Mouse (Mus musculus): Measurements from ENCODE around the gene Nln. TPM values are rescaled to one million over a fixed set of nuclear protein-coding genes. Genes with fewer than 3 reads are reported as not detected.

Nln gene
- total and polyA plus RNA-seq, 3 experiments: 15.4 to 229 (median 16.1) TPM

GRCm38 (mm10) chr13:103978286-103978866, 131.0 kb downstream of the Nln start:
- Histone ChIP-seq H3K9ac (ENCODE audit: control insufficient read depth, low read depth, low read length, poor library complexity, severe bottlenecking) (no peak overlapping the region), H3K4me1 (ENCODE audit: control insufficient read depth in 1 of 2, insufficient read depth in 2 of 2, low read length in 2 of 2) (peaks cover 0 to 1% of the 10 kb centered on the region in 2 experiments; a peak in 1 of 4 replicates), H3K36me3 (ENCODE audit: control insufficient read depth in 1 of 2, insufficient read depth in 2 of 2, low read length in 2 of 2) (0 out of 4 replicates have a peak, but pooled peaks cover 0 to 2% of the 10 kb centered on the region in 2 experiments), H3K9me3 (replicated peaks; ENCODE audit: insufficient read depth, low read length) (no peaks in the 10 kb centered on the region), H3K27ac (ENCODE audit: control insufficient read depth, low read depth, low read length) (no peak overlapping the region), H3K79me2 (ENCODE audit: control insufficient read depth, insufficient read depth, low read length, poor library complexity) (no peaks in the 10 kb centered on the region), H3K27me3 (ENCODE audit: control insufficient read depth in 1 of 2, insufficient read depth in 2 of 2, low read length in 2 of 2) (no peaks in the 10 kb centered on the region), H3K4me3 (ENCODE audit: control insufficient read depth in 1 of 2, insufficient read depth in 1 of 2, low read depth in 2 of 2, low read length in 2 of 2) (no peak overlapping the region)
- DNase-seq (ENCODE audit: low read depth, low spot score): no peak
- no peak for TF ChIP-seq KAT2A (conservative IDR thresholded peaks at IDR 0.05; ENCODE audit: low read depth, low read length)
- TF ChIP-seq POLR2AphosphoS2 (IDR thresholded peaks at IDR 0.05; ENCODE audit: low read length): no peak
- no peak for TF ChIP-seq CHD1 (IDR thresholded peaks at IDR 0.05; ENCODE audit: low read depth, low read length)
- no peak for TF ChIP-seq MEF2A (IDR thresholded peaks at IDR 0.05; ENCODE audit: extremely low read depth, insufficient replicate concordance, low read depth, low read length, poor library complexity, severe bottlenecking)
- no peak for TF ChIP-seq NELFE (IDR thresholded peaks at IDR 0.05; ENCODE audit: low read depth, low read length)
- no peak for TF ChIP-seq USF1 (IDR thresholded peaks at IDR 0.05; ENCODE audit: low read depth, low read length)
- TF ChIP-seq USF2 (IDR thresholded peaks at IDR 0.05; ENCODE audit: borderline replicate concordance in 1 of 2, insufficient read depth in 1 of 2, low read depth in 1 of 2, low read length in 2 of 2): no peak
- no peak for TF ChIP-seq MYB (IDR thresholded peaks at IDR 0.05; ENCODE audit: low read depth, low read length)
- TF ChIP-seq ZMIZ1 (IDR thresholded peaks at IDR 0.05; ENCODE audit: low read depth, low read length): no peak
- TF ChIP-seq RAD21 (IDR thresholded peaks at IDR 0.05; ENCODE audit: low read depth, low read length): no peak
- no peak for TF ChIP-seq TAL1 (IDR thresholded peaks at IDR 0.05; ENCODE audit: low read length)
- TF ChIP-seq MXI1 (IDR thresholded peaks at IDR 0.05; ENCODE audit: low read depth, low read length): no peak
- no peak for TF ChIP-seq POLR2AphosphoS5 (IDR thresholded peaks at IDR 0.05; ENCODE audit: borderline replicate concordance, low read depth, low read length)
- TF ChIP-seq ZNF384 (IDR thresholded peaks at IDR 0.05; ENCODE audit: low read depth, low read length): no peak
- no peak for TF ChIP-seq RCOR1 (IDR thresholded peaks at IDR 0.05; ENCODE audit: low read depth, low read length)
- TF ChIP-seq MYC (IDR thresholded peaks at IDR 0.05; ENCODE audit: low read depth, low read length): no peak
- TF ChIP-seq CTCF (IDR thresholded peaks at IDR 0.05 in 2 of 3, conservative IDR thresholded peaks at IDR 0.05 in 1 of 3; ENCODE audit: control insufficient read depth in 1 of 3, insufficient read depth in 1 of 3, low read depth in 2 of 3, low read length in 3 of 3, poor library complexity in 1 of 3, severe bottlenecking in 1 of 3): no peak
- TF ChIP-seq SMC3 (IDR thresholded peaks at IDR 0.05; ENCODE audit: low read depth, low read length): no peak

- Histone ChIP-seq H3K9me3 (replicated peaks; ENCODE audit: insufficient read depth, low read length) (no peaks in the 10 kb centered on the region), H3K4me3 (ENCODE audit: control insufficient read depth in 1 of 2, insufficient read depth in 1 of 2, low read depth in 2 of 2, low read length in 2 of 2) (no peak overlapping the region), H3K9ac (ENCODE audit: control insufficient read depth, low read depth, low read length, poor library complexity, severe bottlenecking) (no peak overlapping the region), H3K27me3 (ENCODE audit: control insufficient read depth in 1 of 2, insufficient read depth in 2 of 2, low read length in 2 of 2) (no peaks in the 10 kb centered on the region), H3K27ac (ENCODE audit: control insufficient read depth, low read depth, low read length) (no peak overlapping the region), H3K36me3 (ENCODE audit: control insufficient read depth in 1 of 2, insufficient read depth in 2 of 2, low read length in 2 of 2) (0 out of 4 replicates have a peak, but pooled peaks cover 0 to 2% of the 10 kb centered on the region in 2 experiments), H3K4me1 (ENCODE audit: control insufficient read depth in 1 of 2, insufficient read depth in 2 of 2, low read length in 2 of 2) (peaks cover 0 to 1% of the 10 kb centered on the region in 2 experiments; a peak in 1 of 4 replicates), H3K79me2 (ENCODE audit: control insufficient read depth, insufficient read depth, low read length, poor library complexity) (no peaks in the 10 kb centered on the region)
- no peak for DNase-seq (ENCODE audit: low read depth, low spot score)
- no peak for TF ChIP-seq TBP (IDR thresholded peaks at IDR 0.05; ENCODE audit: low read depth, low read length)
- no peak for TF ChIP-seq BHLHE40 (IDR thresholded peaks at IDR 0.05; ENCODE audit: borderline replicate concordance, low read depth, low read length)
- TF ChIP-seq UBTF (IDR thresholded peaks at IDR 0.05; ENCODE audit: borderline replicate concordance, insufficient read depth, low read depth, low read length): no peak
- TF ChIP-seq ETS1 (IDR thresholded peaks at IDR 0.05; ENCODE audit: low read depth, low read length): no peak
- TF ChIP-seq MAZ (IDR thresholded peaks at IDR 0.05; ENCODE audit: low read depth, low read length): no peak
- no peak for TF ChIP-seq ZC3H11A (IDR thresholded peaks at IDR 0.05; ENCODE audit: low read depth, low read length)
- TF ChIP-seq CHD1 (IDR thresholded peaks at IDR 0.05; ENCODE audit: low read depth, low read length): no peak
Observed at GRCm38 (mm10) chr13:103977844-103978243, 131.6 kb downstream of the Nln start.

Measured in MEL (cell line).